Mouse (Mus musculus) megakaryocyte, embryonic 14.5 days (primary cell): ENCODE data around the gene Rfx8.

Source experiments
- FLI1 ChIP-seq: IDR thresholded peaks from 2 replicates; pipeline ENCODE4 v1.6.1; 2012; ENCODE audit warnings: low read length, inconsistent platforms, mixed read lengths
- GATA1 ChIP-seq: IDR thresholded peaks from 3 replicates; pipeline ENCODE4 v1.6.1; 2012; ENCODE audit warnings: mixed read lengths, low read length, inconsistent platforms, borderline replicate concordance

DNA sequence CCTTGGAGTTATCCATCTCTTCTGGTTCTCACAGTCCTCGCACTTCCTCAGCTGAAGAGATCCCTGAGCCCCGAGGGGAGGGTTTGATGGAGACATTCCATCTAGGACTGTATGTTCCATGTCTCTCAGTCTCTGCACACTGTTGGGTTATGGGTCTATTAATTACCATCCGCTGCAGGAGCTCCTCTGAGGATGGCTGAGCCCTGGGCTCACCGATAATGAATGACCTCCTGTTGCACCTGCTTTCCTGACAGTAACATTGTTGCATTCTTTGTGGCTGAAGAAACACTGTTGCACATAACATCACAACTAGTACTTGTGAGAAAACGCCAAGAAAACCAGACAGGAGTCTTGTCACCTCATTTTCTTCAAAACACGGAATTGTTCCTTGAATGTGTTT lies 27.9 kb upstream of the Rfx8 start:
- TF ChIP-seq GATA1 (no peak), FLI1 (no peak)
